Comparison of ENCODE assay signal across 20 mouse cellular contexts in the genomic region with DNA sequence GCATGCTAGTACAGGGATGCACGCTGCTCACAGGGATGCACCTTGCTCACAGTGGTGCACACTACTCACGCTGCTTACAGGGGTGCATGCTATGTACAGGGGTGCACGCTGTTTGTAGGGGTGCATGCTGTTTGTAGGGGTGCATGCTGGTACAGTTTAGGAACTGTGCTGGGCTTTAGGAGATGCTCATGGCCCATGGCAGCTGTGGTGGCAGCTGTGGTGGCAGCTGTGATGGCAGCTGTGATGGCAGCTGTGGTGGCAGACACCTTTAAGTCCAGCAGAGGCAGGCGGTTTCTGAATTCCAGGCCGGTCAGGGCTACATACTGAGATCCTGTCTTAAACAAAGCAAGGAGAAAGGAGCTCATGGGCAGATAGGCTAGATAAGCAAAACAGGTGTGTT.
"Had no signal": no experiment of that assay in that cellular context is flagged by ENCODE, and none has a peak within 500 bp of the region (broad histone marks: within the 10 kb centered on the region; RNA-seq: fewer than 3 reads in every experiment).

No protein-coding gene starts in this region.

- H3K27me3 ChIP-seq: limb, embryonic 12.5 days; limb, embryonic 15.5 days; midbrain, embryonic 12.5 days; neural tube, embryonic 13.5 days; stomach, embryonic 15.5 days had no signal

- H3K9ac ChIP-seq: limb, embryonic 12.5 days; limb, embryonic 15.5 days; liver, embryonic 14.5 days; liver, postnatal 0 days; lung, embryonic 14.5 days; midbrain, embryonic 12.5 days; neural tube, embryonic 13.5 days; stomach, embryonic 15.5 days had no signal

- H3K27ac ChIP-seq: kidney, postnatal 0 days; limb, embryonic 12.5 days; limb, embryonic 15.5 days; liver, embryonic 14.5 days; macrophage; midbrain, embryonic 12.5 days; neural tube, embryonic 13.5 days; stomach, embryonic 15.5 days had no signal

- H3K9me3 ChIP-seq: limb, embryonic 12.5 days; limb, embryonic 15.5 days; midbrain, embryonic 12.5 days; neural tube, embryonic 13.5 days; stomach, embryonic 15.5 days had no signal

- H3K36me3 ChIP-seq: limb, embryonic 12.5 days; limb, embryonic 15.5 days; stomach, embryonic 15.5 days had no signal

- H3K4me3 ChIP-seq: limb, embryonic 12.5 days; limb, embryonic 15.5 days; midbrain, embryonic 12.5 days; neural tube, embryonic 13.5 days; stomach, embryonic 15.5 days had no signal

- H3K4me1 ChIP-seq: stomach, embryonic 15.5 days had no signal

- H3K4me2 ChIP-seq: limb, embryonic 12.5 days; limb, embryonic 15.5 days; liver, embryonic 11.5 days; lung, embryonic 14.5 days; midbrain, embryonic 12.5 days; neural tube, embryonic 13.5 days; stomach, embryonic 15.5 days had no signal

- ATAC-seq: intestine, postnatal 0 days; liver, postnatal 0 days; lung, postnatal 0 days had no signal

- DNase-seq: kidney, adult 2 months; kidney, postnatal 25 days; left cerebral cortex, postnatal 4 days; liver, postnatal 0 days; lung, embryonic 14.5 days; retina, postnatal 1 day; right cerebral cortex, postnatal 25 days; spleen, adult 18-20 months; thymus, postnatal 25 days had no signal
